Mouse (Mus musculus) forelimb bud, embryonic 11.5 days (tissue): Measurements from ENCODE around the gene Nppc.

Source experiments
- DNase-seq: peaks from one replicate; pipeline ENCODE4 v3.0.0-alpha.2; 2012; ENCODE audit warnings: low read depth, low spot score

The Nppc gene

DNA sequence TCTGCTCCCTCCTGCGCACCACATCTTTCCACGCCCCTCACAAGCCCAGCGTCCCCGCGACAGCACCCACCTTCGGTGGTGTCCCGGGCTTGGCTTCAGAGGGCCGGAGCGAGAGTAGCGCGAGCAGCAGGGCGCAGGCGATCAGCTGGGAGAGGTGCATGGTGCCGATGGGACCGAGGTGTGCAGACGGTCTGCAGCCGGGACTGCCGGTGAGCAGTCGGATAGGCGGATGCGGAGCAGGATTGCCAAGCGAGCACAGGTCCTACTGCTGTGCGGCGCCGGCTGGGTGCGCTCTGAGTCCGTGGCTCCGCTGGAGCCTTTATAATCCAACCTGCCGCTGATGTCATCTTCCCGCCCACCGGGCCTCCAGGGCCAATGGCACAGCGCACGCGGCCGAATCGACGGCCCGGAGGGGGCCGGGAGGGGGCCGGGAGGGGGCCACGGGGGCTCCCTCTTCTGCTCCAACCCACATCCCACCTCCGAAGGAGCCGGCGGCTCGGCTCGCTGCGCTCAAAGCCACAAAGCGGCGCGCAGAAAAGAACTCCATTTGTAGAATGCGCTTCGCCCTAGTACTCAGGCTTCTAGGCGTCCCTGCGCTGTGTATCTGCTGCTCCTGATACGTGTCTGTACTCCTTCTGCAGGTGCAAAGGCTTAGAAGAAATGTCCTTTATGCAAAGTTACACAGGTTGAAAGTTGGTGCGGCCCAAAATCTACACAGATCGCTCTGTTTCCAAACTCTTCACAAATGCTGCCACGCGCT is at the start of gene Nppc:
Gene Nppc (minus strand): TSS at position 293 of the 760 bp plus-strand sequence.
- DNase-seq = peak; percentile 63

DNA sequence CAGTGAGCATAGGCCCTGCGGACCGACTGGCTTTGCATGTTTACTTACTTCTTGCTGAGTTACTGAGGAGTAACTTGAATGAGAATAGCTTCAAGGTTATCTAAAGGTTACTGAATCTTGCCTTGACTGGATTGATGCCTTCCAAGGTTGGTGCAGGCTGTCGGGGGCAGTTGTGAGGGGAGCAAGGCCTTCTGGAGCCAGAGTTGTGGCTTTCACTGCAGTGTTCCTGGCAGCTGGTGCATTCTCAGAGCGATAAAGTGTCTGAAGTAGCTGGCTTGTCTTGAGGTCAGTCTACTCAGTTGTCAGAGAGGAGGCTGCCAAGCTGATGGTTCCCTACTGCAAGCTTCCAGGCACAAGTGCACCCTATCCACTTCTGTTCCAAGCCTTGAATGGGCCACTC is 49.0 kb upstream of the Nppc start:
- no peak for DNase-seq

DNA sequence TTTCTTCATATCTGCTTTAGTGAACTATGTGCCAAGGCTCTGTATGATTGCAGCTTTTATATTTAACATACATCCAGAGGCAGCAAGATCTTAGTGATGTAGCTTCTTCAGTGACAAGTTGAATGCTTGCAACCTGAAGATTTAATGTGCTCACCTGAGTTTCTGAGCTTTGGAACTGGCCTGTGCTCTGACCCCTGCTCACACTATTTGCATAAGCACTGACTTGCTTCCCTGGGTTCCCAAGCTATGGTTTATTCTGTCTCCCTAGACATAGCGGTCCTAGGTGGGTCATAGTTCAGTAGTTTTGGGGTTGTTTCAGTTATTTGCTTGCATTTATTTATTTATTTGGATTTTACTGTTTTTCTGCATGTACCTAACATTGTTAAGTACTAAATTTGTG is 47.8 kb upstream of the Nppc start:
- no peak for DNase-seq

DNA sequence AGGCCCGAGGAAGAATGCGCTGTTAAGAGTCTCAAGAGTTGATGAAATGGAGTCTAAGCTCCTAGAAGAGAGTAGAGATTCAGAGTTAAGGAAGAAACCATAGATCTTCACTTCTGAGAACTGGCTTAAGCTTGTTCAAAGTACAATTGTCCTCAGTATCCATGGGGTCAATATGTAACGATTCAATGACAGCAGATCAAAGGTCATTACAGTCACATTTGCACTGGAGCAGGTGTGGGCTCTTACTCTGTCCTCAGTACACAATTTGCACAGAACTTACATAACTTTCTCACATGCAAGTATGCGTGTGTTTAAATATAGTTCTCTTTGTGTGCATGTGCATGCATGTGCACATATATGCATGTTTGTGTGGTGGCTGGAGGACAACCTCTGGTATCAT is 42.7 kb upstream of the Nppc start:
- no peak for DNase-seq

DNA sequence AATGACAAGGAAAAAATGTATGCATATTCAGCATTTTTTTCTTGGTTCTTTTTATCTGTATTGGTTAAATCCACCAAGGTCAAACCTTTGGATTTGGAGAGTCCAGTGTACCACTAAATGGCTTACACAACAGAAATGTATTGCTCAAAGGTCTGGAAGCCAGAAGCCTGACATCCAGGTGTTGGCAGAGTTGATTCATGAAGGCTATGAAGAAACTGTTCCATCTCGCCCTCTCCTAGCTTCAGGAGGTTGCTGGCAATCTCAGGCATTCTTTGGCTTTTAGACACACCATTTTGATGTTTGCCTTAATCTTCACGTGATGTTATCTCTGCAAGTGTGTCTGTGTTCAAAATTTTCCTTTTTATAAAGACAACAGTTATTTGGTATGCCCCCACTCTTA is 41.7 kb upstream of the Nppc start:
- DNase-seq = no peak

DNA sequence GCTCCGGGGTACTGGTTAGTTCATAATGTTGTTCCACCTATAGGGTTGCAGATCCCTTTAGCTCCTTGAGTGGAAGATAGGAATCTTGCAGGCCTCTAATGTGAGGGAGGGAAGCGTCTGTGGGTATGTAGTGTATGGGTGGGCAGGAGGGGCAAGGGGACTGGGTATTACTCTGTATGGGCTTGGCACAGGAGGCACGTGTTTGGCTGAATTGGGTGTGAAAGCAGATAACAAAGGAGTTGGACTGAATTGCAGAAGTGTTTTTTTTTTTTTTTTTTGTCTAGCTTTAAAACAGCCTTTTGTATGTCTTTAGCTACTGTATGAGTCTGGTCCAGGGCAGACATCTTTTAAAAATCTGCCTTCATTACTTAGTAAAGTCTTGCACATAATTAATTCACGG is 39.2 kb upstream of the Nppc start:
- no peak for DNase-seq

DNA sequence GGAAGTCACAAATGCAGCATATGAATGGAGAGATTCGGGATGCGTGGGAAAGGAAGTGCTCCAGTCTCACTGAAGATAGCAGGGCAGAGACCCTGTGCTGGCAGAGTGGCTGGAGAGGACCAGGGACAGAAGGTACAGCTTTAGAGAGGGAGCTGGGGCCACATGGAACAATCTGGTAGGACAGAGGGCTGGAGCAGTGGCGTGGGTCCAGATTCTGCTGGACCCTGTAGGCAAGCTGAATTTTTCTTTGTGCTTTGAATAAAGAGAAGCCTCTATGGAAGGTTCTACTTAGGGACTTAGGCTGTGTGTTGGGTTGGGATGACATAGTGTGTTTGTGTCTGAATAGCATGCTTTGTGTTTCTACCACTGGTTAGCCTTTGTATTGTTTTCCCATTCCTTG is 35.1 kb upstream of the Nppc start:
- no peak for DNase-seq

DNA sequence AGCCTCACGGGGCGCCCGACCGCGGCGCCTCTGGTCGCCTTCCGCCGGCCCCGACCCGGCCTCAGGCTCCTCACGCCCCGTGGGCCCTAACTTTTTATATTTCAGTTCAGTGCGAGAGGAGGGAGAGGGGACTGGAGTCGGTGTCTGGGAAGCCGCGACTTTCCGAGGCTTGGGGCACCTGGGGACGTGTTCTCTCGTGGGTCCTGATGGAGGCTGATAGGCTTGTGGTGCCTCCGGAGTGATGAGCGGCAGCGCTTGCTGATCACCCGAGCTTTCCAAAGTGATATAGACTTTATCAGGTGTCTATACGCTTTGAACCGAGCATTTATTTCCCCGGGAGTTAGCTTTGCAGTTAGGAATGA is 33.6 kb upstream of the Nppc start:
- no peak for DNase-seq

DNA sequence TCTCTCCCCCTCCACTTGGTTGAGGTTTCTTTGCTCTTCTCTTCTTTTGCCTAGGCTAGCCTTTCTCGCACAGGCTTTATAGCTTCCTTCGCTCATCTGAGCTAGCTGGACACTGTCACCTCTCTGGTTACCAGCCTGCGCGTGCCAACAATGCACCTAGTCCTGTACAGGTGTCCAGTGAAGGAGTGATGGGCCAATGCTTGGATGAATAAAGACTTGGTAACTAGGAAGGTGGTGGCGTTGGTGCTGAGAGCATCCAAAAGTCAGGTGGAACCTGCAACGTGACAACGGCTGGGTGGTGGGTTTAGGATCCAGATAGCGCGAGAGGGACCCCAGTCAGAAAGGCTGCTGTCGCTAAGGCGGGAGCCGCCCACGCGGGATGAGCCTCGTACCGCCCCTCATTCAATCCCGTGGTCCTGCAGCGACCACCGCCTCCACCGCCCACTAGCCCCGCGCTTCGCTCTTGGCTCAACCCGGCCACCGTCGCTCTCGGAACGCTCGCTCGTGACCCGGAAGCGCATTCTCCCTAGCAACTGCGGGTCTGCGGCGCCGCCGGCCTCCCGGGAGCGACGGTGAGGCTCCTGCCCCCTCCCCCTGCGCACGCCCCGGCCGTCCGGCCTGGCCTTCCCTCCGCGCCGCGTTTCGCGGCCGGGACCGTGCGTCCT is 33.1 kb upstream of the Nppc start, which contains the start of gene Dis3l2:
Gene Dis3l2 (plus strand): TSS at position 509 of the 665 bp plus-strand sequence.
- DNase-seq = peak; percentile 88

DNA sequence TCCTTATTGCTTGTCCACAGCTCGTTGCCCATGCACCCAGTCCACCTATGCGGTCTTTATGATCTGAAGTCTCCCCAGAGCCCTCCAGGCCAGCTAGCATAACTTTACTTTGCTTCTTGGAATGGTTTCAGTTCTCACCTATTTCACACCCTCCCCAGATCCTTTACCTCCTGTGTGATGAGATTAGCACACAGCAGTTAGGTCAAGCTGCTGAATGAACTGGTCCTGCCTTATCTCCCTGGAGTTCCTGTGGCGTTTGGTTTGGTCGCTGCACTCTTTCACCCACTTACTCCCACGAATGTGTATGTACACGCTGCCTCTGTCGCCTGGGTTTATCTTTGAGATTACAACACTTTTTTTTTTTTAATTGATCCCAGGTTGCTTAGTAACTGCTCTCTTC is 30.0 kb upstream of the Nppc start:
- DNase-seq = no peak

DNA sequence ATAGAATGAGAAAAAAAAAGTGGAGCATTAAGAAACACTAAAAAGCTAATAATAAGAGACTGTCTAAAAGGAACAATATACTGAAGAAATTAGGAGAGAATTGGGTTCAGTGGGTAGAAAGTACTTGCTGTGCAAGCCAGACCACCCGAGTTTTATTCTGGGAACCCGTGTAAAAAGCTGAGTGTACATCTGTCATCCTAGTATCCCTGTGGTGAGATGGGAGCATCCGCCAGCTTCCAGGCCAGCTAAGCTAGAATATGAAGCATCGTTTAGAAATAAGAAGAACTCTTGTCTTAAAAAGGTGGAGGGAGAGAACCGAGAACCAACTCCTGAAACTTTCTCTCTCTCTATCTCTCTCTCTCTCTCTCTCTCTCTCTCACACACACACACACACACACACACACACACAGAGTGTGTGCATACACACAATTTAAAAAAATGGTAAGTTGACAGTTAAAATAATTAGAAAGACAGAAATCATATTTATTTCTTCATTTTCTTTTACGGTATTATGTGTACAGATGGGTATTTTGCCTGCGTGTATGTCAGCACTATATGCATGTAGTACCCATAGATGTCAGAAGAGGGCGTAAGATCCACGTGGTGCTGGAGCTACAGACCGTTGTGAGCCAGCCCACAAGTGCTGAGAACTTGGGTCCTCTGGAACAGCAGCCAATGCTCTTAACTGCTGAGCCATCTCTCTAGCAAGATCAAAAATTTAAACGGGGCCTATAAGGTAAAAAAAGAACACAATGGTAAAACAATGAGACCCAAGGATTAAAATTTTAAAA is 29.2 kb upstream of the Nppc start:
- DNase-seq = no peak

DNA sequence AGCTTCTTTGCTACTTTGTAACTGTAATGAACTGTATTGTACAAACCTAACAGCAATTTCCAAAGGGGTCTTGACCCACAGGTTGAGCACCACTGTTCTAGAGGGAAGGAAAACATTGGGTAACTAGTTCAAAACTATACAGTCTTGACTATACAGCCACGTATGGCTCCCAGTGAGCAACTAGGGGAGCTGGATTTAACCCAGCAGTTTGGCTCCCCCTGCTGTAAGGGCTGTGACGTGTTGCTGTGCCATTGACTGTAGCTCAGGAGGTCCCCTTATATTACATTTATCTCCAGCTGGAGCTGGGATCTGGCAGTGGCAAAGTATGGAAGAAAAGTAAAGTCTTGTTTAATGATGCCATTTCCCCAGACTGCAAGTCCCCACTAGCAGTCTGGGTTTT is 28.4 kb upstream of the Nppc start:
- no peak for DNase-seq

DNA sequence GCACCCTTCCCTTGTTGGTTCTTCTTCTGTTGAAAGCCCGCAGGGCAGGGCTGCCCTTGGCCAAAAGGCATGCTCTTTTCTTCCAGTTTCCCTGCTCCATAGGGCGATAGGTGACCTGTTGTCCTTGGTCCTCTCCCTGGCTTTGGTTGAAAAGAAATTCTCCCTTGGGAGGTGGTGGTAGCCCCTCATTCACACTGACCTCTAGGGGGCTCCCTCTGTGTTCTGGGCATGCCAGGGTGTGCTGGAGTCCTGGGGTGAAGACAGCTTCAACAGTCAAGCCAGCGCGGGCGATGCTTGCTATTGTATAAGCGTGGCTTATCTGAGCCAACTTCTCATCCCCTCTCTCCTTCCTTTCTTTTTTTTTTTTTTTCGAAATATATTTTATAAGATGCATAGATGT is 26.6 kb upstream of the Nppc start:
- DNase-seq = no peak

DNA sequence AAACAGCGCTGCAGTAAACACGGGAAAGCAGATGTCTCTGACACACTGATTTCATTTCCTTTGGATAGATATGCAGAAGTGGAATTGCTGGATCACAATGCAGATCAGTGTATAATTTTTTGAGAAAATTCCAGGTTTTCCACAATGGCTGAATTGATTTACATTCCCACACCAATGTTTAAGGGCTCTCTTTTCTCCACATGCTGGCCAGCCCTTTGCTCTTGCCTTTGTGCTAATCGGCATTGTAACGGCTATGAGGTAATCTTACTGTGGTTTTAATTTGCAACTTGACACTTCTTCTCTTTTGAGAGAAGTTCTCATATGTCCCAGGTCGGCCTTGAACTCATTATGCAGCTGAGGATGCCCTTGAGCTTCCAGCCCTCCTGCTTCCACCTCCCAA is 20.7 kb upstream of the Nppc start:
- no peak for DNase-seq

DNA sequence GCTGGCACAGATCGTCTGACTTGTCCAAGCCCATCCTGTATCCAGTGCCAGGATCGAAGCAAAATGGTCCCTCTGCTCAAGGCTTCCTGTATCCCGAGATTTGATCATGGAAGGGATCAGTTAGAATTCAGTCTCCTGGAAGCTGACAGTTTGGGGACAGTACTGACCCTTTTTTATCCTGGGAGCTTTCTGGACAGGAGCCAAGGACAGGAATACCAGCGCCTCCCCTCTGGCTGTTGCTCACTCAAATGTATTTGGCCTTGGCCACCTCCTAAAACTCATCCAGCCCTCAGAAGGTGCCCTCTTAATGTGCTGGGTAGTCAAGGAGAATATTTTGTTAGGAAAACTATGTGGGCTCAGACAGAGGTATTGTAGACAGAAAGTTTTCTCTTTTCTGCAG is 16.9 kb upstream of the Nppc start:
- no peak for DNase-seq

DNA sequence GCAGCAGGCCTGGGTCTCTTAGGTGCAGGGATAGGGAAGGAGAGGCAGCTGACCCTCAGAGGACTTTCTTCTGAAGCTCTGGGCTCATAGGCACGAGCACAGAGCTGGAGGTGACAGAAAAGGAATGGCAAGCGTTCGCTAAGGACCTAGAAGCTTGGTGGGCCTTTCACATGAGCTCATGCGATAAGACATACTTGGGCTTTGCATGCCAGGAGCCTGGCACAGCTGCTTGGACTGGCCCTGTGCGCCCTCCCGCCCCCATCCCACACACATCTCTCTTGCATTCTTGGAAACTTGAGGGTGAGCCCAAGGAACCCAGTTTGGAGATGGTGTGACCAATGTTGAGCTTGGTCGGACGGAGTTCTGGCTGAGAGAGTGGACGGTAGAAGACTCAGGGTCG is 8.3 kb upstream of the Nppc start:
- DNase-seq = no peak

DNA sequence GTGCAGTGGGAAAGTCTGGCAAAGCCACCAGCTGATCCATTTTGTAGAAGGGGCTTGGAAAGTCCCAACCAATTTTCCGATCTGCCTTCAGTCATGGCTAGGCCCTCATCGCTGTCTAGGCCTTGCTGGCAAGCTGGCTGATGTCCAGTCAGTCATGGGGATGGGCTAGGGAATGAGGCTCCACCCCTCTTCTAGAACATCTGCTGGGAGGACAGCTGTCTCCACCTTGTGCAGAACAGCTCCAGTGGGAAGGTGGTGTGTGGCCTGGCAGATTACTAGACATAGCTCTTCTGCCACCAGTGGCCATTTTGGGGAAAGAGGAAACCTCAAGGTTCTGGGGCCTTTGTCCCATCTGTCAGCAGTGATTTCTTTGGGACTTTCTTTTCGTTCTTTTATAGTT is 7.3 kb upstream of the Nppc start:
- no peak for DNase-seq

DNA sequence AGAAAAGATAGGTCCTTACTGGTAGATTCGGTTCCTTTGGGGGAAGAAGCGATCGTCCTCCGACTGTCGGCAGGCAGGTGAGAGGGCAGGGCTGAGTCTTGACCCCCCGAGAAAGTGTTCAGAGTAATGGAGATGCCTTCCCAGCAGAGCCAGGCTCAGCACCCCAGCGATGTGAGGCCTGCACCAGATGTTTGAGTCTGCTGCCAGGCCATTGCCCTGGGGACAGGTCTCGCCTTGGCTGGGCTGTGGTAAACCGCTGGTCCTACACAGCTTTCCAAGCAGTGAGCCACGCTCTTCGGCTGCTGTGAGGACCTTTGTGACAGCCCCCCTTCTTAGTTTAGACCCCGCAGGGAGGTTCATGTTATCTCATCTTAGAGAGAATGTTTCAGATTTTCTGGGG is 4.8 kb upstream of the Nppc start:
- DNase-seq = no peak

DNA sequence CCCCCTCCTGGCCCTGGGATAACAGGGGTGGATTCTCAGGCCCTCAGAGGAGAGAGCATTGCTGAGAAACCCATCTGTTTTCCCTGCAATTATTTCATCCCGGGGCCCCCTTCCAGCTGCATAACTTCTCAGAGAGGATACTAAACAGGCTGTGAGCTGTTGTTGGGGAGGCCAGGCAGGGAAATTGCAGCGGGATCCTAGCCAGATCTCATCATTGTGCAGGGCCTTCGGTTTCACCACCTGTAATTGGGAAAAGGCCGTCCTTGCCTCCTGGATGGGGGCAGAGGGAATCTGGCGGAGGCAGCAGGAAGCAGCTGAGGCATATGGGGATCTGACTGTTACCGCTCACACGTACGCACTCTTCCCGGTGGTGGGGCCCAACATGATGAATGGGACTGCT is 4.0 kb upstream of the Nppc start:
- DNase-seq = no peak

DNA sequence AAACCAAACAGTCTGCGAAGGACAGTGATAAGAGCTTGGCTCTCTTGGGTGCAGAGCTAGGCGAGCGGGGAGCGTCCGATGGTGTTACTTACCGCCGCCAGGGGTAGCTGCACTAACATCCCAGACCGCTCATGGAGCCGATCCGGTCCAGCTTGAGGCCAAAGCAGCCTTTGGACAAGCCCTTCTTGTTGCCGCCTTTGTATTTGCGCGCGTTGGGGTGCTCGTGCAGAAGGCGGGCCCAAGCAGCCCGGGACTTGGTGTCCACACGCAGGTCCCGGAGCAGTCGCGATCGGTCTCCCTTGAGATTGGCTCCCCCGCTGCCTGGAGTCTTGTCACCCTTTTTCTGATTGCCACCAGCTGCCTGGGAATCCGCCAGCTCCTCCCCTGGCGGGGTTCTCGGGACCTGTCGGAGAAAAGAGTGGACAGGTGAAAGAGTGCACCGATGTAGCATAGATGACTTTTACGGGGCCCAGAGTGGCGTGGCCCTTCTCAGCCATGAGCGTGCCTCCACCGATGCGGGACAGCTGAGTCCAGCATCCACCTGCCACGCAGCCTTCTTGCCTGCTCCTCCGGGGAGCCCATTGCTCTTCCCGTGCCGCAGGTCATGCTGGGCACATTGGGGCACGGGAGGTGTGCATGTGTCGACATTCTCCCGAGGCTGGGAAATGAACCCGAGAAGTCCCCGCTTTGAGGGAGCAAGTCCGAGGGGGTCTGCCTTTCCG is 658 bp downstream of the Nppc start:
- DNase-seq = peak; percentile 67

DNA sequence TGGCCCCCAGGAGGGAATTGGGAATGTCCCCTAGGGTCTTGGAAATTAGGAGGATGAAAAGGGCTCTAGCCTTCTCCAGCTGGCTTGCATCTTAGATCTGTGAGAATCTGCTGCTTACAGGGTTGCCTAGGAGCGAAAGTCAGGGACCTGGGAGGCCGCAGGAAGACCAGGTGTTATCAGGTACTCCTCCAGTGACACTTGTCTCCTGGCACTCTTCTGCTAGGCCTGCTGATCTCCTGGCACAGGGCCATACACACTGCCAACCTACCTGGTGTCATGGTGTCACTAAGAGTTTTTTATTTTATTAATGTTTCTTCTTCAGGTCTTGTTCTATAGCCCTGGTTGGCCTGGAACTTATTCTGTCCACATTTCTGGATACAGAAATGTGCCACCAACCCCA is 5.3 kb downstream of the Nppc start:
- DNase-seq = no peak

DNA sequence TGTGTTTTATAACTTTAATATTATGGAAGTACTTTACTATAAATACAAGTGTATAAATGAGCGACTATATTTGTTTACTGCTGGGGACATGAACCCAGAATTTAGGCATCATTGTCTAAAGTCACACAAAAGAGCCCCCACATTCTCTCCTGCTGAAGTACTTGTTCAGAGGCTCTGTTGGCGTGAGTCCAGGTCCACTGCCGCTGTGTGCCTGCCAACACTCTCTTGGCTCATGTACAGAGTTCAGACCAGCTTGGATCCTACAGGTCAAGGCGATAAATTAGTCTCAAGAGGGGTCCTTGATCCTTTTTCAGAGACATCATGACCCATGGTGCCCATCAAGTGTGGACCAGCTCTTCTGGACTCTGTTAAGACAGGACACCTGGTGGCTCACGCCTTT is 13.3 kb downstream of the Nppc start:
- no peak for DNase-seq
